Mouse (Mus musculus) thymus, postnatal 36 days (tissue): ENCODE measurements around the gene Shroom1.
"Not testable (repeated sequence)": the region's sequence is repeated elsewhere in the genome, so short reads cannot be mapped to it uniquely, and the experiment has no call there.

Experiments used
- DNase-seq, 2 experiments: peaks; one replicate each; pipeline ENCODE4 v3.0.0; 2022; ENCODE audit warnings: mixed read lengths in 2 of 2

The Shroom1 gene

DNA sequence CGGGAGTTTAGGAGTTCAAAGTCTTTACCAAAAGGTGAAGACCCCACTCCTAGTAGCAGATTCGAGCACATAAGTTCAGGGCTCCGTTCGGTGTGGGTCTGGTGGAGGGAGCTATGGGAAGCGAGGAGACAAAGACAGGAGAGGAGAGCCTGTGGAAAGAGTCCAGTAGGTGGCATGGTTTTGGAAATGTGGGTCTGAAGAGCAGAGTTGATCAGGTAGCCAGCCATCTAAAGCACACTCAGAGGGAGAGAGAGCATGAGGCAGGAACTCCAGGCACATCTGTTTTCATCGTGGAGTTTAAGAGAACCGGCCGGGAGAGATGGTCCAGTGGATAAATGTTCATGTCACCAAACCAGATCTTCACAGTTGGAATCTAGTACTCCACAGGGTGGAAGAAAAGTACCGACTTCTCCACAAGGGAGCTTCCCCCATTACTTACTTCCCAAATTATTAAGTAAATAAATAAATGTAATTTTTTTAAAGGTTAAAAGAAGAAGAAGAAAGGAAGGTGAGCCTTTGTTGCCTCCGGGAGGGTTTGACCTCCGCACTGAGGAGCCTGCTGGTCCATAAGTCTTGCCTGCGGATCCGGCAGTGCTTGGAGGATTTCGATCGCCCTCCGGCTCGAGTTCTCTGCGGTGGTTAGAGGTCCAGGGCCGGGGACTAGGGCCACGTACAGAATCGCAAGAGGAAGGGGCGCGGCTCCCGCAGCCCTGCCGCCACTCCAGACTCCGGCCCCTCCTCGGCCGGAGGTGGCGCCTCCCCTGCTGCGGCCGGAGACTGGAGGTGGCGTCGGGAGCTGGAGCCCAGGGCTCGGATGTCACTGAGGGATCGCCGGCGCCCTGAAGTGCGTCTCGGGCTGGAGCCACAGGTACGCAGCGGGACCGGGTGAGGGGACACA lies at the start of gene Shroom1, which contains the start of gene Gm10447:
Gene Shroom1 (plus strand): TSS at position 732 of the 898 bp plus-strand sequence.
Gene Gm10447 (minus strand): TSS at position 637 of the 898 bp plus-strand sequence.
- DNase-seq, result no peak

DNA sequence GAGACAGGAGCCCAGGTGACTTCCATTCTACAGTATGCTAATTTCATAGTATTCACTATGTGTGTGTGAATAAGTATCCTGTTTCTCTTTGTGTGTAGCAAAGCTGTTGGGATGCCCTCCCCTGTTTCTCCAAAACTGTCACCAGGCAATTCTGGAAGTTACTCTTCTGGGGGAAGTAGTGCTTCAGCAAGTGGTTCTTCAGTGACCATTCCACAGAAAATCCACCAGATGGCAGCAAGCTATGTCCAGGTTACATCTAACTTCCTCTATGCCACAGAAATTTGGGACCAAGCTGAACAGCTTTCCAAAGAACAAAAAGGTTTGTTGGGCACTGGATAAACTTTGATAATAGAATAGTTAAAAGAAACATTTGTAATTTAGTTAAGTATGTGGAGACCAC lies 45.3 kb upstream of the Shroom1 start:
- no peak for DNase-seq

DNA sequence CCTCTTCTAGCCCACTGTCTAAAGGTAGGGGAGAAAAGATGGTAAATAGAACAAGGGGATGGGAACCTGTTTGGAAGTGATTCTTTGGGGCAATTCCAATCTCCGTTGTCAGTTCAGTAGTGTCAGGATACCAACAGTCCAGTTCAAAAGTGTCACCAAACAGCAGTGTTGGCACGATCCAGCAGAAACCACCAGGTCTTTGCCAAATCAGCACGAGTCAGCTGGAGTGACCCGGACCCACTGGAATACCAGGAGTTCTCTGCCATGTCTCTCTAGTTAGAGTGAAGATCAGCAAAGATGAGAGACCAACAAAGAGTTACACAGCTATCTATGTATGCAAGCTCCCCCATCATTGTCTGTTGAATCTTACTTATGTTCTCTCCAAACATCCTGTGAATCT lies 43.1 kb upstream of the Shroom1 start:
- DNase-seq, result no peak

DNA sequence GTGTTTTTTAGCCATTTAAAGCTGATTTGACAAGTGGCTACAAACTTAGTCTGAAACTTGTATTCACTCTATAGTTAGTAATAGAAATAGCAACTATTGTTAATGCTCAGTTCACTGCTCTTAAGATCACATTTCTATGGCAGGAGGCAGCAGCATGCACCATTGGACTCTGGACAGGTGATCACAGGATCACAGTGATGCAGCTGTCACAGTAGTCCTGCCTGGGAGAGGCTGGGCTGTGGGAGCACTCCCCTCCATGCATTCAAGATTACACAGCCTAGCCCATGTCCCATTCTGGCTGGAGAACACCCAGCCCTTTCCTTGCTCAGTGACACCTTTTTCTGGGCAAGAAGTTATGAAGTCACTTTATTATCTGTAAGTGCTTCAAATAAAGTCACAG lies 39.0 kb upstream of the Shroom1 start:
- DNase-seq, result no peak

DNA sequence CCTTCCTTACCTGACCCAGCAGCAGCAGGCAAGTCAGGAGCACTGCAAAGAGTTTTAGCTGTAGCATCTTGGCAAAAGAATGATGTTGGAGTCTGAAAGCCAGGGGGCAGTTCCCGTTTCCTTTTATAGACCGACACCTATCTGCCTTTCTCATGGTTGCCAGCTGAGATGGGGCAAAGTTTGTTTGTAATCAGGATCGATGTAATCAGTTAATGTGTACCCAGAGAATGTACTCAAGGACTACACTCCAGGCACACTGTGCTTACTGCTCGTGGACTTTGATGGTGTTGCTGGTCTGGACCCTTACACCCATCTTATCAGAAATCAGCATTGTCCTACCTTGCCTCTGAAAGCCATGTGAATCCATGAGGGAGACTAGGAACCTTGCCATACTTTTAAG lies 34.0 kb upstream of the Shroom1 start, which contains the start of gene Leap2:
Gene Leap2 (minus strand): TSS at position 135 of the 400 bp plus-strand sequence.
- DNase-seq, result no peak

DNA sequence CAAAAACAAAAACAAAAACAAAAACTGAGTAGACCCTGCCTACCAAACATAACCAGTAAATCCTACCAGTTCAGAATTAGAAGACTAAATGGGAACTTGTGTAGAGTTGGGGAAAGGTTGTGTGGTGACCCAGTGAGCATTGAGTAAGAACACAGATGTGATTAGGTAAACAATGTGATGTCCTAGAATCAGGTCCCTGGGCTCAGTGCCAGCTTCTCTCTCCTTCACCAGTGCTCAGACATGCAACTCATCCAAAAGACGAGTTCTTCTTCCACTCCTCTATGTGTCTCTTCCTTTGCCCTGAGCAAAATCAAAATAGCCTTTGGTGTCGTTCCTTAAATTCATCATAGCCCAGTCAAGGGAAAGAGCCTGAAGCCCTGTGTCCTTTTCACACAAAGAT lies 32.2 kb upstream of the Shroom1 start:
- no peak for DNase-seq

DNA sequence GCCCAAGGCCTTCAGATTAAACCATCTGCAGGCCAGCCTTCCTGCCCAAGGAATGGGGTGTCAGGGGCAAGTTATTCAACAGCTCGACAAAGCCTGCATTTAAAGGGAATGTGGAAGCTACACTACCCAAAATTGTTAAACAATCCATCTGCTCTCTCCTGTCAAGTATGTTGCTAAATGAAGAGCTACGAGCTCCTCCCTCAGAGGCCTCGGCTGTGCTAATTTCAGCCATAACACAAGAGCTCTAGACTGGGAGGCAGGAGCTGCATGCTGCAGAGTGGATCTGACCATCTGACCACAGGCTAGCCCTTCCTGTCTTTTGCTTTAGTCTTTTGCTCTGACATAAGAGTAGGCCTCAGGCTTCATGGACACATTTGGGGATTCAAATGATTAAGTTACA lies 31.8 kb upstream of the Shroom1 start:
- no peak for DNase-seq

DNA sequence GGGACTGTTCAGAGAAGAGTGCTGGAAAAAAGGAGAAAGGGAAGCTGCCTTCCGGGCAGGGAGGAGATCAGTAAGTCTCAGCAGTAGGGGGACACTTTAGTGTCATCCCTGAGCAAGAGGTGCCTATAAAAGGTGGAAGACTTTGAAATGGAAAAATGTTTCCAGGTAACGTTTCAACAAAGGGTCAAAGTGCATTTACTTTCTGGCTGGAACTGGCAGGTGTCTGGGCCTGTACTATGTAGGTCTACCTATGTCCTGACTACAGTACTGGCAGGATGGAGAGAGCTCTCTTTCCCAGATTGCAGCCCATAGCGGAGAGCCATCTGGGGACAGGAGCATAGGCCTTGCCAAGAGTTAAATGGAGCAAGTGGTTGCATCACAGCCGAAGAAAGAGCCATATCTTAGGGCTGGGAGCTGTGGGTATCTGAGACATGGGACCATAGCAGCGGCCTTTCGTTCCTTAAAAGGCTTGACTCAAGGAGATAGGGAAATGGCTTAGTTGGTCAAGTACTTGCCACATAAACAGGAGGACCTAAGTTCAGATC lies 31.2 kb upstream of the Shroom1 start:
- DNase-seq, result no peak

DNA sequence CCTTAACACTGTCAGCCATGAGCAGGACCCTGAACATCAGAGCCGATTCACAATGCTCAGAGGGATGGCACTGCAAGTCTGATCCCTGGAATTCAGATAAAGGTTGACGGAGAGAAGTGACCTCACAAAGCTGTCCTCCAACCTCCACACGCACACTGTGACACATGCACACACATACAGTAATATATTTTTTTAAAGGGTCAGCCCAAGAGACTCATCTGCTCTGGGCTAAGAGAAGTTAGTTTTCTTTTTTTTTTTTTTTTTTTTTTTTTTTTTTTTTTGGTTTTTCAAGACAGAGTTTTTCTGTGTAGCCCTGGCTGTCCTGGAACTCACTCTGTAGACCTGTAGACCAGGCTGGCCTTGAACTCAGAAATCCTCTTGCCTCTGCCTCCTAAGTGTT lies 30.1 kb upstream of the Shroom1 start:
- DNase-seq, result not testable (repeated sequence)

DNA sequence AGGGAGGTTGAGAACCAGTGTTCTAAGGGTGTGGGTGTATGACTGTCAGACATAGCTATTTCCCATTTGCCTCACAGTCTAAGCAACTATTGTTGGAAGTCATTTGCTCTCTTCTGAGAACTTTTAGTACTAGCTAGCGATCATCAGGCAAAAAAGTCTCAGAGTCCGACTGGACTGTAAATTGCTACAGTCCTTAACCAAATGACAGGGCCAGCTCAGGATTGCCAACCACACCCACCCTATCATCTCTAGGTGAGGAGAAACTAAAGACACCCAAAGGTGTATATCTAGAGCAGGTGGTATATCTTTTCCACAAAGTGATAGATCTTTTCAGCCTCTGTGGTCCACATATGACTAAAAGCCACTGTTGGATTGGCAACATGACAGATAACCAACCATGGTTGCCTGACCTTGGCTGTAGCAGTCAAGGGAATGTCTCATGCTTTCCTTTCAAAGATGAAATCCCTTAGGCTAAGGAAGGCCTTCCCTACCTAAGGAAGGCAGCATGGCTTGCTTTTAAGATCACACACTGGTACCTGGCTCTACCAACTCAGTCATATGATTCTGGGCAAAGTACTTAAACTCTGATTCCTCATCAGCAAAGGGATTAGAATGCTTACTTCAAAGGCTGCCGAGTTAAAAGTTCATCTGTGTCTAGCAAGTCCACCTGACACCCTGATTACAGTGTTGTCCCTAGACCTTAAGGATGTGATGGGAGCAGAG lies 28.9 kb upstream of the Shroom1 start:
- no peak for DNase-seq

DNA sequence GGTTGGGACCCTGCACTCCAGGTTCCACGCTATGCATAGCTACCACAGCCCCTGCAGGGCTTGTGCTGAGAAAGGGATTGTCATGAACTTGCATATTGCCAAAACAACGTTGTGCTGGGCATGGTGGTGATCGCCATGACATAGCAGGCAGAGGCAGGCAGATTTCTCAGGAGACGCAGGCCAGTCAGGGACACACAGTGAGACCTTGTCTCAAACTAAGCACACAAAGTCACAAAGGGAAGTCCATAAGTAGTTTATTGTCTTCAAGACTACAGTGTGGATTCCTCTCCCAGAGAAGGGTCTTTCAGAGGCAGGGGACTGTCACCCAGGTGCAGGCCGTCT lies 28.3 kb upstream of the Shroom1 start:
- DNase-seq, result no peak

DNA sequence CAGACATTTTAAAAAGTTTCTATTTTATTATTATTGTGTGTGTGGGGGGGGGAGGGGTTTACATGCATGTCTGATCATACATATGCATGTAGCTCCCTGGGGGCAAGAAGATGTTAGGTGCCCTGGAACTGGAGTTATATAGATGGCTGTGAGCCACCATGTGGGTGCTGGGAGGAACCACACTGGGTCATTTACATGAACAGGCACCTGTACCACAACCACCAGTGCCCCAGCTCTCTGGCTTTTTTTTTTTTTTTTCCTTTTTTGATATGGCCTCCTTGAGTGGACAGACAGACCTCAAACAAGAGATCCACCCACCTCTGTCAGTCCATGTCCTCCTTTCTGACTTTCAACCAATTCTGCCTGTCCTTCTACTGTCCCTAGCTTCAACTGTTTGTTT lies 27.8 kb upstream of the Shroom1 start:
- no peak for DNase-seq

DNA sequence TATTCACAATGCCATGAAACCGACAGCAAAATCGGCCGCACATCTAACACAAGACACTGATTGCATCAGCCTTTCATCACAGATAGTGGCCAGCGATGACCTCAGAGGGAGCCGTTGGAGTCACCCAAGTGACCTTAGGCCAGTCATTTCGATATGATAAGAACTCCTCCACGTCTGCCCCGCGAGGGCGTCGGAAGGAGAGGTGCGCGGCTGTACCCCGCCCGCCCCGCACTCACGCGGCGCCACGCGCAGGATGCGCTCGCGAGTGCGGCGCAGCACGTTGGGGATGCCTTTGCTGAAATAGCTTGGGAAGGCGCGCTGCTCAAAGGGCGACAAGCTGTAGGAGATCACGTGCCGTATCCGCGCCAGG lies 26.7 kb upstream of the Shroom1 start:
- no peak for DNase-seq

DNA sequence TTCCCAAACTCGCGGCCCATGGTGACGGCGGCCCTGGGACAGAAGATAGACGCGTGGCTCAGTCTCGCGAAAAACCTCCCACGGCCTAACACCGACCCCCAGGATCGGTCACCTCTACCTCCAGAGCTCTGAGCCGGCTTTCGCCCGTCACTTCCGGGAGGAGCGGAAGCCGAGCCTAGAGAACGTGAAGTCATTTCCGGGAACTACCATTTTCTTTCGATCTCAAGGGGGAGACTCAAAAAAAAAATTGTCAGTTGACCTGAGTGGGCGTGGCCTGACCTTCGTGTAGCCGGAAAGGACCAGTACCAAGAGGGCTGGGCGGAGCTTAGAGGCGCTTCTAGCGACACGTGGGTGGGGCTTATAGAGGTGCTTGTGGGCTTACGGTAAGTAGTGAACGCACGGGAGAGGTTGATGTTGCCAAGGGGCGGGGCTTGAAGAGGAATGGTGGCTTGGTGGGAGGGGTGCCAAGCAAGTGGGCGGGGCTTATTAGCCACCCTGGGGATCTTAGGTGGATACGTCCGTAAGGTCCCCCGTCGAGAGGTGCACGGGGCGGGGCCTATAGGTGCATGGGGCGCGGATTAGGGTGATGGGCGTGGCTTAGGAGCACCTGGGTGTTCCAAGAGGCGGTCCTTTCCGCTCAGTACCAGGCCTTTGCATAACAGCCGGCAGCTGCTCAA lies 26.2 kb upstream of the Shroom1 start, which contains the start of the genes Uqcrq and Gdf9:
Gene Uqcrq (minus strand): TSS at position 162 of the 677 bp plus-strand sequence.
Gene Gdf9 (plus strand): TSS at position 354 of the 677 bp plus-strand sequence.
- DNase-seq, result peak; percentile 99

DNA sequence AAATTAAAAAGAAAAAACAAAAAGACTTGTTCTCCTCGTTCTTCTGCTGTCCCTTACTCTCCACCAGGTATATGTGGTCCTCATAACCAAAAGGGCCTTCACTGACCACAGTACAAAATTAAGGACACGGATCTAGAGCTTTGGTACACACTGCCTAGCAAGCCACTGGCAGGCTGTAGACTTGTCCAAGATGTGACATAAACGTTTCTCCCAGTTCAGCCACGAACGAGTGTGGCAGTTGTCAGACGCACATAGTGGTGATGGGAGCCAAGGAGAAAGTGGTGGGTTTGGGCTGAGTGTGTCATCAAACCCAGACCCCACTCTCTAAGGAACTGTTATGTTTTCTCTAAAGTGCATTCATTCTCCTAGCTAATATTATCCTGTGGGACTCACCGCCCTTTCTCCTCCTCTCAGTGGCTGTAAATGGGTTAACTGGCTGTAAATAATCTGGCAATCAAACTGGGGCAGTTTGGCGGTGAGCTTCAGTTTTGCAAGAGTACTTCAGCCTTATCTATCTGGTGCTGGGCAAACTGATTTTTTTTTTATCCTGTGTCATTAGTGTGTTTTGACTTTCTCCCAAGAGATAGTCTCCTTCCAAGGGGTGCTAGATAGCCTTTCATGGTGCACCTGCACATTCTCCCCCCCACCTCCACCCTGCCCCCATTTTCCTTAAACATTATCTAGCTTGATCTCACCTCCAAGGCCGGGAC lies 25.5 kb upstream of the Shroom1 start:
- no peak for DNase-seq

DNA sequence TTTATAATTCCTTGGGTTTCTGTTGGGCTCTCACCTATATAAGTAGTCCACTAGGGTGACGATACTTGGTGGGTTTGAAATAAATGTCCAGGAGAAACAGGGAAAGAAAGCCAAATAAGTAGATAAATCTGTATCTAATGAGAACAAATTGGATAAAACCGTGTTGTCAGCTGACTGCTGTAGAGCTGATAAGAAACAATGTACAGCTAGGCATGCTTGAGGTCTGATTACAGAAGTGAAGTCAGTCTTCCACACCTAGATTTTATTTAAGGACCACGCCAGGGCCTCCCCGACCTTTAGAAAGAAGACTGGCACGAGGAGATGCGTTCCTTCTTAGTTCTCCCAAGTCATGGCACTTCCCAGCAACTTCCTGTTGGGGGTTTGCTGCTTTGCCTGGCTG lies 23.9 kb upstream of the Shroom1 start:
- no peak for DNase-seq

DNA sequence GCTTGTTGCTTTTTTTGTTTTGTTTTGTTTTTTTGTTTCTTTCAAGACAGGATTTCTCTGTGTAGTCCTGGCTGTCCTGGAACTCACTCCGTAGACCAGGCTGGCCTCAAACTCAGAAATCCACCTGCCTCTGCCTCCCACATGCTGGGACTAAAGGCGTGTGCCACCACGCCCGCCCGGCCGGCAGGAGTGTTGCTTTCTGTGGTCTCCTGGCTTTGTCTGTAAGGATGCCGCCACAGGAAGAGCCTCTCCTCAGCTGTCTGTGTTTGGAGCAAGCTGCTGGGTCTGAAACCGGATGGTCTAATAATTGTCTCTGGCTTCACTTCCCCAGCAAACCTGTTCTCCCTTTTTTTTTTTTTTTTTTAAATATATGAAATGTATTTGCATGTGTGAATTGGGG lies 21.5 kb upstream of the Shroom1 start:
- no peak for DNase-seq

DNA sequence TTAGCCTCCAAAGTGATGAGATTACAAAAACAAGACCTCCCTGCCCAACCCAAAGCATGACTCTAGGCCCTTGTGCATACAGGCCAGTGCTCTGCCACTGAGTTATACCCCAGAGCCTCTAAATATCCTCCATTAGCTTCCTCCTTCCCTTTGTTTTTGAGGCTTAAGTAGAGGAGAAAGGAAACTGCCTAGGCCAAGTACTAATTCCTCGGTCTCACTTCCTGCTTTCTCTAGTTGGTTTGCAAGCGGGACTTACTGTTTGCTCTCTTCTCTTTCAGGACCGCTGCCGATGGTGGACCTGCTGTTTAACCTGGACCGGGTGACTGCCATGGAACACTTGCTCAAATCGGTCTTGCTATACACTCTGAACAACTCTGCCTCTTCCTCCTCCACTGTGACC lies 20.7 kb upstream of the Shroom1 start:
- DNase-seq, result no peak

DNA sequence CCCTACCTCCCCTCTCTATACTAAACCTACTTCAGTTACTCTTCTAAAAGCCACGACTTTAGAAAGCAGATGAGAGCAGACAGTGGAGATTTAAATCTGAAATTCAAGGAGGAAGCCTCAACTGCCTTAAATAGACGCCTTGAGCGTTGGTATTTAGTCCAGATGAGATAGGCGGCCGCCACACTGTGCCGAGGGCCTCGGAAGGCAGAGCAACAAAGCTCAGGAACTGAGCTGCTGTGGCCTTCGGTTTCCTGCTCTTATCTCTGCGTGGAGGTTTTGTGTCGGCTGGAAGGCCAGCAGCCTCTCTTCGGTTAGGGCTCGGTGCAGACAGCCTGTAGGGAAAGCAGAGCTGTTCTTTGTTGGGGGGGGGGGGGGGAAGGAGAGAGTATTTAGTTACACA lies 15.1 kb upstream of the Shroom1 start:
- peak; percentile 50 to 60 for DNase-seq

DNA sequence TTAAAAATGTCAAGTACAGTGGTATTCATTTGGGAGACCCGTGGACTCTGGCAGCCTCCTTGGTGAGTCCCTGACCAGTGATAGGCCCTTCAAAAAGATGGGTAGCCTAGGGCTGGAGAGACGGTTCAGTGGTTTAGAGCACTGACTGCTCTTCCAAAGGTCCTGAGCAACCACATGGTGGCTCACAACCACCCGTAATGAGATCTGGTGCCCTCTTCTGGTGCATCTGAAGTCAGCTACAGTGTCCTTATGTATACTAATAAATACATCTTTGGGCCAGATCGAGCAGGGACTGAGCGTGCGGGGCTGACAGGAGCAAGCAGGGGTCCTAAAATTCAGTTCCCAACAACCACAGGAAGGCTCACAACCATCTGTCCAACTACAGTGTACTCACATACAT lies 13.1 kb upstream of the Shroom1 start:
- DNase-seq, result peak; percentile 37 to 41

DNA sequence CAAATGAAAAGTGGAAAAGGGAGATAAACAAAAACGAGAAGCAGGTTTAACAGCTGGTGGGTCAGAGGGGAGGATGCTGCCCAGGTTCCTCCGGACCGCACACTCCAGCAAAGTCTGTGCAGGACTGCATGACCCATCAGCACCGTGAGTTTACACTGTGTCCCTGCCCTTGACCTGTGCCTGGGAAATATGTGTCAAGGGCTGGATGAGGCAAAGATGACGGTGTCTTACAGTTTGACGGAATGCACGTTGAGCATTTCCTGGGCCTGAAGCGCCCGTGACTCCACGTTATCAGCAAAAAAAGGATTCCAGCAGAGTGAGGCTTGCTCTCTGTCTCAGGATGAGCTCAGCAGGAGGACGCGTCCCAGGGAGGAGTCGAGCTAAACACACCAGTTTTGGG lies 11.4 kb upstream of the Shroom1 start:
- no peak for DNase-seq

DNA sequence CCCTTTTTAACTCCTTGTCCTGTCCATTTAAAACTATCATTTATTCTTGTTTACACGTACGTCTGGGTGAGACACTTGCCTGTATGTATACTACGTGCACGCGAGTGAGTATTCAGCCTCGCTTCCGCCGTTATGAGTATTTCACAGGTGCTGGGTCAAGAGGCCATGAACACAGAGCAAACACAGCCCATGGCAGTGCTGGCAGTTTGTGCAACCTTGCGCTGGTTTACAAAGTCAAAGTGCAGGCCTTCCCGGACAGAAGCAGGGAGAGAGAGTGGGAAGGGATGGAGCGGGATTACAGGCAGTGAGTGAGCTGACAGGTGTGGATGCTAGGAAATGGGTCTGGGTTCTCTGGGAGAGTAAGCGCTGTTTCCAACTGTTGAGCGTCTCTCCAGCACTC lies 10.8 kb upstream of the Shroom1 start:
- no peak for DNase-seq
